Mouse (Mus musculus): ENCODE measurements around the gene Szrd1. TPM values are rescaled to one million over a fixed set of nuclear protein-coding genes. Genes with fewer than 3 reads are reported as not detected.

The Szrd1 gene
- polyA plus RNA-seq, 1 experiment from 2014 or later = 29.5 TPM

- WGBS = 63% methylated on average over 9 of the region's 9 CpGs
- ATAC-seq (replicated peaks; ENCODE audit: extremely low read depth, insufficient read depth, low FRiP score) = no peak; the same call in 1 of the 2 replicates
- no peak overlapping the region for H3K9ac ChIP-seq (ENCODE audit: low read length)
These were observed 50.9 kb downstream of the Szrd1 start for GRCm38 (mm10) chr4:141088714-141089113.

GRCm38 (mm10) chr4:141088033-141088432 is 51.5 kb downstream of the Szrd1 start, which contains the start of gene Spata21:
TSS of gene Spata21 (plus strand) at chr4:141088333.
- no peaks in the 10 kb centered on the region for H3K9me3 ChIP-seq (replicated peaks; ENCODE audit: control insufficient read depth, low read length)
- no peak for ATAC-seq (replicated peaks; ENCODE audit: extremely low read depth, insufficient read depth, low FRiP score)
- WGBS = 80% methylated on average over 6 of the region's 6 CpGs

More at GRCm38 (mm10) chr4:141088714-141089113, 50.9 kb downstream of the Szrd1 start:
- Histone ChIP-seq H3K4me2 (ENCODE audit: low read depth, low read length) (no peak overlapping the region), H3K27me3 (ENCODE audit: control insufficient read depth, insufficient read depth, low read length) (no peaks in the 10 kb centered on the region), H3K27ac (ENCODE audit: low read length) (no peak overlapping the region), H3K36me3 (ENCODE audit: control insufficient read depth, insufficient read depth) (no peaks in the 10 kb centered on the region), H3K9me3 (replicated peaks; ENCODE audit: control insufficient read depth, low read length) (no peaks in the 10 kb centered on the region), H3K4me3 (ENCODE audit: low read length) (no peak overlapping the region), H3K4me1 (ENCODE audit: control insufficient read depth, insufficient read depth, low read length) (no peaks in the 10 kb centered on the region)

GRCm38 (mm10) chr4:141086862-141087261 is 52.7 kb downstream of the Szrd1 start:
- Histone ChIP-seq H3K9ac (ENCODE audit: low read length) (no peak overlapping the region), H3K27me3 (ENCODE audit: control insufficient read depth, insufficient read depth, low read length) (no peaks in the 10 kb centered on the region), H3K9me3 (replicated peaks; ENCODE audit: control insufficient read depth, low read length) (no peaks in the 10 kb centered on the region), H3K4me3 (ENCODE audit: low read length) (no peak overlapping the region), H3K36me3 (ENCODE audit: control insufficient read depth, insufficient read depth) (no peaks in the 10 kb centered on the region), H3K4me2 (ENCODE audit: low read depth, low read length) (no peak overlapping the region), H3K27ac (ENCODE audit: low read length) (no peak overlapping the region), H3K4me1 (ENCODE audit: control insufficient read depth, insufficient read depth, low read length) (no peaks in the 10 kb centered on the region)
- 54% methylated on average over 10 of the region's 10 CpGs for WGBS
- ATAC-seq (replicated peaks; ENCODE audit: extremely low read depth, insufficient read depth, low FRiP score) = no peak

More at GRCm38 (mm10) chr4:141088033-141088432, 51.5 kb downstream of the Szrd1 start, which contains the start of gene Spata21:
- Histone ChIP-seq H3K4me3 (ENCODE audit: low read length) (no peak within 1 kb of the TSS), H3K9ac (ENCODE audit: low read length) (no peak within 1 kb of the TSS), H3K4me1 (ENCODE audit: control insufficient read depth, insufficient read depth, low read length) (no peaks in the 10 kb centered on the region), H3K36me3 (ENCODE audit: control insufficient read depth, insufficient read depth) (no peaks in the 10 kb centered on the region), H3K4me2 (ENCODE audit: low read depth, low read length) (no peak within 1 kb of the TSS), H3K27ac (ENCODE audit: low read length) (no peak within 1 kb of the TSS), H3K27me3 (ENCODE audit: control insufficient read depth, insufficient read depth, low read length) (no peaks in the 10 kb centered on the region)

GRCm38 (mm10) chr4:141078510-141079137 is 61.0 kb downstream of the Szrd1 start:
- H3K27ac ChIP-seq (ENCODE audit: low read length) = no peak overlapping the region
- H3K9ac ChIP-seq (ENCODE audit: low read length) = no peak overlapping the region
- 70% methylated on average over 18 of the region's 18 CpGs for WGBS
- no peaks in the 10 kb centered on the region for H3K27me3 ChIP-seq (ENCODE audit: control insufficient read depth, insufficient read depth, low read length)
- H3K9me3 ChIP-seq (replicated peaks; ENCODE audit: control insufficient read depth, low read length) = no peaks in the 10 kb centered on the region; the same call in 1 of the 2 replicates
- peak overlapping the region; percentile 100 for H3K4me3 ChIP-seq (ENCODE audit: low read length)
- H3K4me1 ChIP-seq (ENCODE audit: control insufficient read depth, insufficient read depth, low read length) = peaks cover 22% of the 10 kb centered on the region
- ATAC-seq (replicated peaks; ENCODE audit: extremely low read depth, insufficient read depth, low FRiP score) = no peak
- no peak overlapping the region for H3K4me2 ChIP-seq (ENCODE audit: low read depth, low read length)
- no peaks in the 10 kb centered on the region; the same call in 1 of the 2 replicates for H3K36me3 ChIP-seq (ENCODE audit: control insufficient read depth, insufficient read depth)

- H3K27ac ChIP-seq (ENCODE audit: low read length) = peak within 1 kb of the TSS; percentile 80
- WGBS = under 1% methylated on average over 67 of the region's 67 CpGs
- peak; percentile 83 for ATAC-seq (replicated peaks; ENCODE audit: extremely low read depth, insufficient read depth, low FRiP score)
These were observed 61.7 kb downstream of the Szrd1 start, which contains the start of gene Necap2 for GRCm38 (mm10) chr4:141077681-141078509. TSS of gene Necap2 (minus strand) at chr4:141078357.

GRCm38 (mm10) chr4:141076761-141077506 is 62.6 kb downstream of the Szrd1 start:
- H3K27ac ChIP-seq (ENCODE audit: low read length) = peak overlapping the region; percentile 7
- WGBS = 65% methylated on average over 17 of the region's 17 CpGs
- H3K36me3 ChIP-seq (ENCODE audit: control insufficient read depth, insufficient read depth) = peaks cover 4% of the 10 kb centered on the region; the same call in 1 of the 2 replicates
- H3K4me3 ChIP-seq (ENCODE audit: low read length) = peak overlapping the region; percentile 100
- no peaks in the 10 kb centered on the region for H3K27me3 ChIP-seq (ENCODE audit: control insufficient read depth, insufficient read depth, low read length)
- H3K4me2 ChIP-seq (ENCODE audit: low read depth, low read length) = peak overlapping the region; percentile 96
- H3K4me1 ChIP-seq (ENCODE audit: control insufficient read depth, insufficient read depth, low read length) = peaks cover 30% of the 10 kb centered on the region
- peak overlapping the region; percentile 99 for H3K9ac ChIP-seq (ENCODE audit: low read length)
- no peaks in the 10 kb centered on the region; the same call in 1 of the 2 replicates for H3K9me3 ChIP-seq (replicated peaks; ENCODE audit: control insufficient read depth, low read length)
- ATAC-seq (replicated peaks; ENCODE audit: extremely low read depth, insufficient read depth, low FRiP score) = no peak

More at GRCm38 (mm10) chr4:141077681-141078509, 61.7 kb downstream of the Szrd1 start, which contains the start of gene Necap2:
- Histone ChIP-seq H3K9me3 (replicated peaks; ENCODE audit: control insufficient read depth, low read length) (no peaks in the 10 kb centered on the region; the same call in 1 of the 2 replicates), H3K9ac (ENCODE audit: low read length) (peak within 1 kb of the TSS; percentile 99), H3K36me3 (ENCODE audit: control insufficient read depth, insufficient read depth) (no peaks in the 10 kb centered on the region; the same call in 1 of the 2 replicates), H3K4me2 (ENCODE audit: low read depth, low read length) (peak within 1 kb of the TSS; percentile 96), H3K4me3 (ENCODE audit: low read length) (peak within 1 kb of the TSS; percentile 100), H3K4me1 (ENCODE audit: control insufficient read depth, insufficient read depth, low read length) (peaks cover 29% of the 10 kb centered on the region), H3K27me3 (ENCODE audit: control insufficient read depth, insufficient read depth, low read length) (no peaks in the 10 kb centered on the region)

- H3K9me3 ChIP-seq (replicated peaks; ENCODE audit: control insufficient read depth, low read length) = no peaks in the 10 kb centered on the region
- peak overlapping the region; percentile 0; the same call in 1 of the 2 replicates for H3K4me2 ChIP-seq (ENCODE audit: low read depth, low read length)
- peaks cover 13% of the 10 kb centered on the region for H3K36me3 ChIP-seq (ENCODE audit: control insufficient read depth, insufficient read depth)
- H3K27ac ChIP-seq (ENCODE audit: low read length) = peak overlapping the region; percentile 79
- H3K4me3 ChIP-seq (ENCODE audit: low read length) = no peak overlapping the region
- WGBS = 67% methylated on average over 4 of the region's 4 CpGs
- no peaks in the 10 kb centered on the region for H3K27me3 ChIP-seq (ENCODE audit: control insufficient read depth, insufficient read depth, low read length)
- ATAC-seq (replicated peaks; ENCODE audit: extremely low read depth, insufficient read depth, low FRiP score) = 0 out of 2 replicates have a peak, but pooled peaks have one; percentile 1
- no peak overlapping the region for H3K9ac ChIP-seq (ENCODE audit: low read length)
- peaks cover 30% of the 10 kb centered on the region for H3K4me1 ChIP-seq (ENCODE audit: control insufficient read depth, insufficient read depth, low read length)
These were observed 65.5 kb downstream of the Szrd1 start for GRCm38 (mm10) chr4:141074109-141074508.

GRCm38 (mm10) chr4:141073661-141074060 is 65.9 kb downstream of the Szrd1 start:
- Histone ChIP-seq H3K4me1 (ENCODE audit: control insufficient read depth, insufficient read depth, low read length) (peaks cover 32% of the 10 kb centered on the region), H3K27ac (ENCODE audit: low read length) (peak overlapping the region; percentile 79), H3K4me2 (ENCODE audit: low read depth, low read length) (peak overlapping the region; percentile 0), H3K27me3 (ENCODE audit: control insufficient read depth, insufficient read depth, low read length) (no peaks in the 10 kb centered on the region), H3K36me3 (ENCODE audit: control insufficient read depth, insufficient read depth) (peaks cover 16% of the 10 kb centered on the region), H3K9me3 (replicated peaks; ENCODE audit: control insufficient read depth, low read length) (no peaks in the 10 kb centered on the region), H3K4me3 (ENCODE audit: low read length) (no peak overlapping the region; the same call in 1 of the 2 replicates), H3K9ac (ENCODE audit: low read length) (0 out of 2 replicates have a peak overlapping the region, but pooled peaks have one; percentile 13)
- peak; percentile 67 for ATAC-seq (replicated peaks; ENCODE audit: extremely low read depth, insufficient read depth, low FRiP score)
- WGBS = 34% methylated on average over 9 of the region's 9 CpGs
